Mouse (Mus musculus): ENCODE data around the gene Psors1c2. TPM values are rescaled to one million over a fixed set of nuclear protein-coding genes. Genes with fewer than 3 reads are reported as not detected.

The Psors1c2 gene
- total RNA-seq, 2 experiments from 2014 or later = 0.42 to 0.63 TPM

DNA sequence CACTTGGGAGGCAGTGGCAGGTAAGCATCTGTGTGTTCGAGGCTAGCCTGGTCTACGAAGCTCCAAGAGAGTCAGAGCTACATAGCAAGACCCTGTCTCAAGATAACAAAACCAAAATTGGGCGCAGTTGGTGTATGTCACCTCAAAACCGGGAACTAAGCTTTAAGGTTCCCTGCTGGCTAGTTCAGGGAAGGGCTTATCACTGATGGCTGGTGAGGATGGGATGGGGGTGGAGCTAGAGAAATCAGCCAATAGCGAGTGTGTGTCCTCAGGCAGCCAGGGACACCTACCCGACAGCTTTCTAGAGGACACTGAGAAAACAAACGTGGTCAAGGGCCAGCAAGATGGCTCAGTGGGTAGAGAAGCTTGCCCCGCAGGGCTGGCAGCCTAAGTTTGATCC lies 25.2 kb downstream of the Psors1c2 start:
- DNase-seq = no peak

DNA sequence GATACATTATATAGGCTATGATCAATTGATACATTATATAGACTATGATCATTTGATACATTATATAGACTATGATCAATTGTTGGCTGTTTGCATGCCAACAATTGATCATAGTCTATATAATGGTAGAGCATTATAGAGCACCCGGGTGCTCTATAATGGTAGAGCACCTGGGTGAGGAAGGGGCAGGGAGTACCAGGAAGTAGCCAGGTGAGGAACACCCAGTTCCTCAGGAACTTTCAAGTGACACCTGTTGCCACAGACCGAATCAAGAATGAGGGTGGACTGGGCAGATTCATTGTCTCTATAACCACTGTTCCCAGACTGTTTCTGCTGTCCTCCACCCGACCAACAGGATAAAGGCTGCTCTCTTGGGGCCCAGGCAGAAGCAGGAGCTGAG lies 34.1 kb downstream of the Psors1c2 start, which contains the start of gene 2300002M23Rik:
Gene 2300002M23Rik, plus strand, starts transcription at position 301 of the 400 bp plus-strand sequence.
- DNase-seq = no peak

DNA sequence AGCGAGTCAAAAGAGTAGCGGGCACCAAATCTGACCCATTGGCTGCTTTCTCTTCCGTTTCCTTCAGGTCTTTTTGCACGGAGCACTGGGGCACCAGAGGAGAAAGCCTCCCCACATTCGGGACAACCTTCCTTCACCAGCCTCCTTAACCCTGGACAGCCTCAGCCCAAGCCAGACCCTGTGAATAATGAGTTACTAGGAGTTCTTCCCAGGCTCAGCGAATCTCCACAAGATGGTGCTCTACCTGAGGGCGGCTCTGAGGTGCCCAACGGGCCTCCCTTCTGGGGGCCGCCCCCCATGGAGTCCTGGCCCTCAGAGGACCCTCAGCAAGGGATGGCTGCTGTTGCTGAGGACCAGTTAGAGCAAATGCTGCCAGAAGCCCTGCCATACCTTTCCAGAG lies 34.8 kb downstream of the Psors1c2 start:
- DNase-seq = no peak

DNA sequence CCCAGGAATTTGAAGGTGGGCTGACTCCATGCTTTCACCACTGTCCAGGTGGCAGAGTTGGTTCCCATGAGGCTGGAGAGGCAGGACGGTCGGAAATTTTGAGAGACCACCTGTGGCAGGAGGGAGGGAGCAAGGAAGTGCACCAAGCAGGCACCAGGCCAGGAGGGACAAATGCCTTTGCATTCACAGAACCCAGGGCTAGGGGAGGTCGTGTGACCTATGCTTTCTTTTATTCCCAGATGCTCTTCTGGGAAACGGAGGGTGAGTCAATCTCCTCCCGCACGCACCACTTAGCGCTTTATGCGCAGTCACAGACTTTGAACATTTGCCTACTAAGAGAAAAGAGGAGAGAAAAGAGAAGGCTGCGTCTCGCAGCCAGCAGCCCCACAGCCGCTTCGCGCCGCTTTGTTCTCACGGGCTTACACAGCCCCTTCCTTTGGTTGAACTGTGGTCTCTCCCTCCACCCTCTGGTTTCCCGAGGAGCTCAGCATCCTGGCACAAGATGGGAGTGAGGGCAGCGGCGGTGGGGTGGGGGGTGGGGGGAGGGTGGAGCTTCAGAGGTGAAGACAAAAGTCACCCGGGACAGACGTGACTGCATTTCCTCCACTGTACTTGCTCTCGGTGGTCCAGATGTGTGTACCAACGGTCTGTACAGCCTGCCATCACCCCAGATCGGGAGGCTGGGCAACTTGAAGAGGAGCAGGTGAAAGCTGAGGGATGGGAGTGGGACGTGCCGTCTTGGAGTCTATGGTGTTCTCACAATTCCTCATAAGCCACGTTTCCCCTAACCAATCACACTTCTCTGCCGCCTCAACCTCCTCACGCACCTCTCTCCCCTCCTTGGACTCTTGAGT lies 36.3 kb downstream of the Psors1c2 start:
- DNase-seq = no peak

DNA sequence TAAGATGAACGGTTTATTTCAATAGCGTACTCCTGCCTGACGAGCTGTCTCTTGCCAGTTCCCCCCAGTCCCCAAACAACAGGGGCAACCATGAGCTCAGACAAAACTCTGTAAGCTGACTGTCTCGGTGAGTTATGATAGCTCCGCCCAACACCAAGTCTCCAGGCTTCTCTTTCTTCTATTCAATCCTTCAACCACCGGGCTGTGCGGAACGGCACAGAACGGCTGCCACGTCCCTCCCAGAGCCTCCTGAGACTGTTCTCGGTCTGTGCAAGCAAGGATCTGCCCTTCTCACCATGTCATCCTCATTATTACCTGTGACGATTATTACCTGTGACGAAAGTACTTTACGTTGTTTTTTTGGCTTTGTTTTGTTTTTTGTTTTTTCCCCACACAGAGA lies 37.8 kb downstream of the Psors1c2 start:
- no peak for DNase-seq

DNA sequence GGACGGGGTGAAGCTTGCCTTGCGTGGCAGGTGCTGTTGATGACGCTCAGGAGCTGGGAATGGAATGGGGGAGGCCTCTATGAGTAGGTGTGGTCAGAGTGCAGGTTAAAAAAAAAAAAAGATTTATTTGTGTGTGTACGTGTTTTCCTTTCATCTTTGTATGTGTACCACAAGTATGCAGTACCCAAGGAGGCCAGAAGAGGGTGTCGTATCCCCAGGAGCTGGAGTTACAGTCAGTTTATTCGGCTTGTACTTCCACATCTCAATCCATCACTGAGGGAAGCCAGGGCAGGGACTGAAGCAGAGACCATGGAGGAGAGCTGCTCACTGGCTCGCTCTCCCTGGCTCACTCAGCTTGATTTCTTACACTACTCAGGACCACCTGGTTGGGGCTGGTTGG lies 38.5 kb downstream of the Psors1c2 start:
- no peak for DNase-seq

DNA sequence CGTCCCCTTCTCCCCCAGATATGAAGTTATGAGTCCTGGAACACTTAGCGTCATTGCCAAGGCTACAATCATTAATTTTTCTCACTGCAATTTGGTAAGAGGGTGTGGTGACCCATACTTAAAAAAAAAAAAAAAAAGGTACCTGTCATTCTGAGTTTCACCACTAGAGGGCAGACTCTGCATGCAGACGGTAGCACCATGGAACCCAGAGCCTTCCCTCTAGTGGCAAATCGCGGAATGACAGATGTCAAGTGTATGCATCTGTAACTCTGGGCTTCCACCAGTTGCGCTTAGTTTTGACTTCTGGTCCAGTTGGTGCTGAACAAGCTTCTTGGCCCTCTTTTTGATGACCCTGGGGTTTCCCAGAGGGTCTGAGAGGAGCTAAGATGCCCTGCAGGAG lies 45.2 kb downstream of the Psors1c2 start:
- DNase-seq = peak; percentile 40 to 57

DNA sequence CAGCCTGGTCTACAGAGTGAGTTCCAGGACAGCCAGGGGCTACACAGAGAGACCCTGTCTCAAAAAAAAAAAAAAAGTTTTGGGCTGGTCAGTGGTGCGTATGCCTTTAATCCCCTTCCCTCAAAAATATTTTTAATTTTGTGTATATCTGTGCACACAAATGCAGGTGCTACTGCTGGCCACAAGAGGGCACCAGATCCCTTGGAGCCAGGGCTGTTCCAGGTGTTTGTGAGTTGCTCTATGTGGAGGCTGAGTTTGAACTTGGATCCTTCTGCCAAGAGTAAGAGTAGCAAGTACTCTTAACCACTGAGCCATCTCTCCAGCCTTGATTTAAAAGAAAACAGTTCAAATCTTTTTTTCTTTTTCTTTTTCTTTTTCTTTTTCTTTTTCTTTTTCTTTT lies 49.9 kb downstream of the Psors1c2 start:
- DNase-seq = no peak

Other genes with a start within 250 kb of the Psors1c2 start
- under 1 TPM in 1 of 2 experiments, not detected in 1; 0.20 TPM for gene H2-Q1, start 212.8 kb upstream of the Psors1c2 start, total RNA-seq (2021)
- gene H2-Q2, start 191.0 kb upstream of the Psors1c2 start, total RNA-seq (2021) = under 1 TPM in 1 of 2 experiments, not detected in 1; 0.37 TPM
- 1 to 10 TPM; 1.3 to 2.5 TPM for gene H2-Q4, start 153.6 kb upstream of the Psors1c2 start, total RNA-seq (2021)
- not detected for gene H2-Q6, start 108.4 kb upstream of the Psors1c2 start, total RNA-seq (2021)
- gene H2-Q7, start 94.0 kb upstream of the Psors1c2 start, total RNA-seq (2021) = under 1 TPM; 0.65 to 0.88 TPM
- under 1 TPM in 1 of 2 experiments, not detected in 1; 0.15 TPM for gene H2-Q10, start 63.1 kb upstream of the Psors1c2 start, total RNA-seq (2021)
- gene Pou5f1, start 27.2 kb upstream of the Psors1c2 start, total RNA-seq (2021) = under 1 TPM in 1 of 2 experiments, not detected in 1; 0.32 TPM
- gene Tcf19, start 16.4 kb upstream of the Psors1c2 start, total RNA-seq (2021) = 1 to 10 TPM; 4.3 to 5.8 TPM
- gene Cchcr1, start 16.1 kb upstream of the Psors1c2 start, total RNA-seq (2021) = 10 to 100 TPM in 1 of 2 experiments, 1 to 10 TPM in 1; 9.3 to 10.0 TPM
- under 1 TPM in 1 of 2 experiments, not detected in 1; 0.40 TPM for gene Cdsn, start 18.9 kb downstream of the Psors1c2 start, total RNA-seq (2021)
- gene 2300002M23Rik, start 34.2 kb downstream of the Psors1c2 start, total RNA-seq (2021) = not detected
- gene Sfta2, start 68.3 kb downstream of the Psors1c2 start, total RNA-seq (2021) = not detected
- gene Gm9573, start 93.4 kb downstream of the Psors1c2 start, total RNA-seq (2021) = not detected
- gene Mucl3, start 110.5 kb downstream of the Psors1c2 start, total RNA-seq (2021) = not detected
- gene Vars2, start 134.4 kb downstream of the Psors1c2 start, total RNA-seq (2021) = 10 to 100 TPM; 41.8 to 43.4 TPM
- gene Gtf2h4, start 140.5 kb downstream of the Psors1c2 start, total RNA-seq (2021) = 10 to 100 TPM; 31.1 to 32.1 TPM
- gene Ddr1, start 171.4 kb downstream of the Psors1c2 start, total RNA-seq (2021) = 10 to 100 TPM; 62.7 to 63.9 TPM